In the genomic region with DNA sequence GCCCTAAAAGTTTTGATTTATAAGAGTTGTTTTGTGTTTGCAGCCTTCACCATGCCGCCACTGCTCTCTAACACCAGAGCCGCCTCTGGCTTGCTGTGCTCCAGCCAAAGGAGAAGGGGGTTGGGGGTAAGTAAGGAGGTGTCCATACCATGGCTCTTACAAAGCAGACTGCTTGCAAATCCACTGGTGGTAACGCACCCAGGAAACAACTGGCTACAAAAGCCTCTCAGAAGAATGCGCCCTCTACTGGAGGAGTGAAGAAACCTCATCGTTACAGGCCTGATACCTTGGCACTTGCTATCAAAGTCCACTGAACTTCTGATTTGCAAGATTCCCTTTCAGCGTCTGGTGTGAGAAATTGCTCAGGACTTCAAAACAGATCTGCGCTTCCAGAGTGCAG, we compare ENCODE assay signal across 8 mouse cellular contexts. TPM values are rescaled to one million over a fixed set of nuclear protein-coding genes. Genes with fewer than 3 reads are reported as not detected.
DNase-seq lines count a peak whose midpoint lies in the region; ATAC-seq and TF ChIP-seq lines count a peak whose summit lies in the region.

No protein-coding gene starts in this region.

- ATAC-seq in hindbrain, embryonic 11.5 days (ENCODE audit: low FRiP score), result no peak
- ATAC-seq in hindbrain, embryonic 13.5 days (ENCODE audit: low FRiP score), result no peak
- ATAC-seq in lung, embryonic 14.5 days (ENCODE audit: insufficient read depth), result no peak

- TF ChIP-seq CTCF in bone marrow, adult 2 months (IDR thresholded peaks at IDR 0.05; ENCODE audit: control insufficient read depth, insufficient read depth, low read length), result peak; percentile 50; the same call in 1 of the 2 replicates
- TF ChIP-seq CTCF in lung, embryonic 14.5 days (IDR thresholded peaks at IDR 0.05; ENCODE audit: low read depth), result peak; percentile 69

- TF ChIP-seq POLR2A in bone marrow, adult 2 months (IDR thresholded peaks at IDR 0.05; ENCODE audit: borderline replicate concordance, control insufficient read depth, low read depth, low read length), result no peak

- no peak overlapping the region for H3K27ac ChIP-seq in hindbrain, embryonic 11.5 days (ENCODE audit: low read depth, low read length)
- H3K27ac ChIP-seq in hindbrain, embryonic 13.5 days, result no peak overlapping the region
- H3K27ac ChIP-seq in bone marrow, adult 2 months (ENCODE audit: control insufficient read depth, insufficient read depth, low read depth, low read length, poor library complexity), result no peak overlapping the region
- no peak overlapping the region for H3K27ac ChIP-seq in lung, embryonic 14.5 days (ENCODE audit: low read depth)

- WGBS in hindbrain, embryonic 11.5 days, result 13% methylated on average over 7 of the region's 7 CpGs
- 13% methylated on average over 7 of the region's 7 CpGs for WGBS in hindbrain, embryonic 13.5 days
- WGBS in bone marrow, adult 2 months, result 41% methylated on average over 7 of the region's 7 CpGs
- WGBS in lung, embryonic 14.5 days, result 22% methylated on average over 7 of the region's 7 CpGs

- H3K36me3 ChIP-seq in hindbrain, embryonic 11.5 days (ENCODE audit: control insufficient read depth, insufficient read depth, low read length), result no peaks in the 10 kb centered on the region
- no peaks in the 10 kb centered on the region for H3K36me3 ChIP-seq in hindbrain, embryonic 13.5 days
- H3K36me3 ChIP-seq in lung, embryonic 14.5 days (ENCODE audit: insufficient read depth), result no peaks in the 10 kb centered on the region

- H3K4me3 ChIP-seq in hindbrain, embryonic 11.5 days (ENCODE audit: low read depth, low read length), result no peak overlapping the region
- no peak overlapping the region for H3K4me3 ChIP-seq in hindbrain, embryonic 13.5 days
- H3K4me3 ChIP-seq in bone marrow, adult 2 months (replicated peaks; ENCODE audit: control insufficient read depth, low read depth, low read length), result no peak overlapping the region
- no peak overlapping the region for H3K4me3 ChIP-seq in lung, embryonic 14.5 days (ENCODE audit: low read depth, low read length)

- H3K4me2 ChIP-seq in hindbrain, embryonic 11.5 days (replicated peaks; ENCODE audit: low read depth, low read length), result no peak overlapping the region
- H3K4me2 ChIP-seq in hindbrain, embryonic 13.5 days, result no peak overlapping the region
- no peak overlapping the region for H3K4me2 ChIP-seq in lung, embryonic 14.5 days

- no peaks in the 10 kb centered on the region for H3K27me3 ChIP-seq in hindbrain, embryonic 11.5 days (ENCODE audit: control insufficient read depth, insufficient read depth, low read length)
- peaks cover 7% of the 10 kb centered on the region; the same call in 1 of the 2 replicates for H3K27me3 ChIP-seq in hindbrain, embryonic 13.5 days
- H3K27me3 ChIP-seq in lung, embryonic 14.5 days (ENCODE audit: insufficient read depth, low read length), result no peaks in the 10 kb centered on the region

- intact Hi-C loops in gastrocnemius, postnatal 36 days (cut with DNase I), result no loop called here

- DNase-seq in hindbrain, embryonic 11.5 days (ENCODE audit: low spot score), result peak; percentile 64
- peak; percentile 63 for DNase-seq in CD4-positive helper T cell, adult 2 months (ENCODE audit: low read depth, low spot score)
- DNase-seq in lung, embryonic 14.5 days, result peak; percentile 68
- DNase-seq in adipocyte (ENCODE audit: low spot score), result no peak
- no peak for DNase-seq in gastrocnemius, postnatal 36 days
- no peak for DNase-seq in cerebellum, adult 9-10 months

- H3K9ac ChIP-seq in hindbrain, embryonic 11.5 days (ENCODE audit: low read depth, low read length), result no peak overlapping the region
- no peak overlapping the region for H3K9ac ChIP-seq in hindbrain, embryonic 13.5 days
- H3K9ac ChIP-seq in lung, embryonic 14.5 days, result no peak overlapping the region

- H3K4me1 ChIP-seq in hindbrain, embryonic 11.5 days (replicated peaks; ENCODE audit: control insufficient read depth, insufficient read depth, low read length), result no peaks in the 10 kb centered on the region
- peaks cover 4% of the 10 kb centered on the region for H3K4me1 ChIP-seq in hindbrain, embryonic 13.5 days (replicated peaks)
- H3K4me1 ChIP-seq in bone marrow, adult 2 months (ENCODE audit: control insufficient read depth, insufficient read depth, low read length), result no peaks in the 10 kb centered on the region
- H3K4me1 ChIP-seq in lung, embryonic 14.5 days (ENCODE audit: insufficient read depth), result no peaks in the 10 kb centered on the region

- H3K9me3 ChIP-seq in hindbrain, embryonic 11.5 days (ENCODE audit: control insufficient read depth, low read length), result no peaks in the 10 kb centered on the region
- no peaks in the 10 kb centered on the region for H3K9me3 ChIP-seq in hindbrain, embryonic 13.5 days
- no peaks in the 10 kb centered on the region for H3K9me3 ChIP-seq in lung, embryonic 14.5 days (ENCODE audit: low read depth, low read length)

RNA-seq across cellular contexts. Expression of a gene that starts 5.9 kb away (rescaled TPM):
- polyA plus RNA-seq in hindbrain, embryonic 11.5 days (2014; fragmentation: Nextera tagmentation; extraction: Ambion mirVana), result 32.5 and 40.8 TPM in 2 replicates
- polyA plus RNA-seq in hindbrain, embryonic 13.5 days (2015; fragmentation: Nextera tagmentation; extraction: Ambion mirVana), result 71.2 and 74.3 TPM in 2 replicates
- 14.6 and 18.3 TPM in 2 replicates for polyA plus RNA-seq in bone marrow, adult 2 months (2011; ENCODE audit: insufficient read depth, insufficient read length, low replicate concordance, missing spikeins)
- 26.2 and 28.0 TPM in 2 replicates for polyA plus RNA-seq in lung, embryonic 14.5 days (2014; fragmentation: Nextera tagmentation; extraction: Ambion mirVana)
- total RNA-seq in gastrocnemius, postnatal 36 days (2021), result 10 to 100 TPM; 20.4 to 21.7 TPM

RNA-seq across cellular contexts. Expression of a gene that starts 6.4 kb away (rescaled TPM):
- polyA plus RNA-seq in hindbrain, embryonic 11.5 days (2014; fragmentation: Nextera tagmentation; extraction: Ambion mirVana), result 42.1 TPM in 2 replicates
- polyA plus RNA-seq in hindbrain, embryonic 13.5 days (2015; fragmentation: Nextera tagmentation; extraction: Ambion mirVana), result 43.0 and 43.2 TPM in 2 replicates
- polyA plus RNA-seq in bone marrow, adult 2 months (2011; ENCODE audit: insufficient read depth, insufficient read length, low replicate concordance, missing spikeins), result 5.3 and 7.8 TPM in 2 replicates
- polyA plus RNA-seq in lung, embryonic 14.5 days (2014; fragmentation: Nextera tagmentation; extraction: Ambion mirVana), result 36.7 and 37.4 TPM in 2 replicates
- total RNA-seq in gastrocnemius, postnatal 36 days (2021), result 10 to 100 TPM; 42.4 to 46.2 TPM

RNA-seq across cellular contexts. Expression of a gene that starts 50.7 kb away (rescaled TPM):
- polyA plus RNA-seq in hindbrain, embryonic 11.5 days (2014; fragmentation: Nextera tagmentation; extraction: Ambion mirVana), result 30.7 and 33.2 TPM in 2 replicates
- 6.1 and 7.4 TPM in 2 replicates for polyA plus RNA-seq in hindbrain, embryonic 13.5 days (2015; fragmentation: Nextera tagmentation; extraction: Ambion mirVana)
- 13.0 and 22.2 TPM in 2 replicates for polyA plus RNA-seq in bone marrow, adult 2 months (2011; ENCODE audit: insufficient read depth, insufficient read length, low replicate concordance, missing spikeins)
- 25.3 and 27.8 TPM in 2 replicates for polyA plus RNA-seq in lung, embryonic 14.5 days (2014; fragmentation: Nextera tagmentation; extraction: Ambion mirVana)
- total RNA-seq in gastrocnemius, postnatal 36 days (2021), result under 1 TPM; 0.27 to 0.41 TPM

RNA-seq across cellular contexts. Expression of a gene that starts 50.9 kb away (rescaled TPM):
- 87.1 and 89.1 TPM in 2 replicates for polyA plus RNA-seq in hindbrain, embryonic 11.5 days (2014; fragmentation: Nextera tagmentation; extraction: Ambion mirVana)
- polyA plus RNA-seq in hindbrain, embryonic 13.5 days (2015; fragmentation: Nextera tagmentation; extraction: Ambion mirVana), result 18.8 and 19.6 TPM in 2 replicates
- polyA plus RNA-seq in bone marrow, adult 2 months (2011; ENCODE audit: insufficient read depth, insufficient read length, low replicate concordance, missing spikeins), result 62.0 and 65.0 TPM in 2 replicates
- 83.9 and 84.5 TPM in 2 replicates for polyA plus RNA-seq in lung, embryonic 14.5 days (2014; fragmentation: Nextera tagmentation; extraction: Ambion mirVana)
- under 1 TPM; 0.54 to 0.67 TPM for total RNA-seq in gastrocnemius, postnatal 36 days (2021)

Comparison
In these comparisons a context has a peak if more than half of its experiments do, and no peak if none do; other contexts are left out.
1. DNase-seq: peak in hindbrain, embryonic 11.5 days (single experiment), CD4-positive helper T cell, adult 2 months (single experiment) and lung, embryonic 14.5 days (single experiment); none in adipocyte (single experiment), gastrocnemius, postnatal 36 days (0 of 2) and cerebellum, adult 9-10 months (single experiment).